ENCODE assay signal across 7 mouse cellular contexts in genomic region chr10:4620596-4621504, GRCm38 (mm10). TPM values are rescaled to one million over a fixed set of nuclear protein-coding genes. Genes with fewer than 3 reads are reported as not detected.
DNase-seq lines count a peak whose midpoint lies in the region; ATAC-seq lines count a peak whose summit lies in the region.

No protein-coding gene starts in this region.

- peak; percentile 45; the same call in 1 of the 2 replicates for ATAC-seq in monocyte, adult 5-6 weeks (replicated peaks; ENCODE audit: insufficient number of reproducible peaks, low FRiP score, low TSS enrichment, poor library complexity, severe bottlenecking)
- ATAC-seq in cerebellum, adult (ENCODE audit: insufficient number of reproducible peaks, low FRiP score, low TSS enrichment), result no peak

- DNase-seq in adrenal gland, adult 2 months, result peak; percentile 84
- peak; percentile 52 for DNase-seq in fibroblast of lung, adult 2 months (ENCODE audit: low read depth)
- peak; percentile 63 to 64 for DNase-seq in kidney, adult 8-10 months
- DNase-seq in left cerebral cortex, adult 11 months (ENCODE audit: low spot score), result no peak
- DNase-seq in left cerebral cortex, adult 9 months (ENCODE audit: low spot score in 2 of 2), result no peak

RNA-seq across cellular contexts. Expression of gene Esr1, which starts 9.5 kb away (rescaled TPM):
- 10 to 100 TPM; 17.3 to 31.9 TPM for total RNA-seq in adrenal gland, adult 2 months (2021)
- polyA plus RNA-seq in adrenal gland, adult 2 months (2012; rRNA removed), result 15.3 and 22.1 TPM in 2 replicates
- total RNA-seq in monocyte, adult 5-6 weeks (2017), result 1.2 to 3.5 TPM (median 2.3 TPM) in 3 replicates

Comparison
In these comparisons a context has a peak if more than half of its experiments do, and no peak if none do; other contexts are left out.
1. DNase-seq: peak in adrenal gland, adult 2 months (single experiment), fibroblast of lung, adult 2 months (single experiment) and kidney, adult 8-10 months (2 of 2); none in left cerebral cortex, adult 11 months (single experiment) and left cerebral cortex, adult 9 months (0 of 2).